Comparison of ENCODE assay signal across 19 mouse cellular contexts in genomic region chr10:69630802-69631388, GRCm38 (mm10).
DNase-seq lines count a peak whose midpoint lies in the region; ATAC-seq and TF ChIP-seq lines count a peak whose summit lies in the region.
"Had no signal": no experiment of that assay in that cellular context is flagged by ENCODE, and none has a peak within 500 bp of the region (broad histone marks: within the 10 kb centered on the region; RNA-seq: fewer than 3 reads in every experiment).

No protein-coding gene starts in this region.

- H3K4me1 ChIP-seq in hindbrain, embryonic 13.5 days (replicated peaks), result peaks cover 59% of the 10 kb centered on the region
- no peaks in the 10 kb centered on the region for H3K4me1 ChIP-seq in hindbrain, embryonic 11.5 days (replicated peaks; ENCODE audit: control insufficient read depth, insufficient read depth, low read length)
- H3K4me1 ChIP-seq in midbrain, postnatal 0 days (ENCODE audit: insufficient read depth, low read length), result peaks cover 7% of the 10 kb centered on the region; the same call in 1 of the 2 replicates
- H3K4me1 ChIP-seq in midbrain, embryonic 14.5 days (ENCODE audit: control insufficient read depth, insufficient read depth, low read length), result peaks cover 36% of the 10 kb centered on the region
- H3K4me1 ChIP-seq in stomach, postnatal 0 days (replicated peaks; ENCODE audit: control insufficient read depth, insufficient read depth), result no peaks in the 10 kb centered on the region
- H3K4me1 ChIP-seq in kidney, embryonic 16.5 days (ENCODE audit: insufficient read depth, low read length), result 0 out of 2 replicates have a peak, but pooled peaks cover 4% of the 10 kb centered on the region

- TF ChIP-seq EP300 in stomach, postnatal 0 days (optimal IDR thresholded peaks at IDR 0.05), result no peak

- H3K36me3 ChIP-seq in hindbrain, embryonic 13.5 days, result no peaks in the 10 kb centered on the region
- H3K36me3 ChIP-seq in hindbrain, embryonic 11.5 days (ENCODE audit: control insufficient read depth, insufficient read depth, low read length), result no peaks in the 10 kb centered on the region
- no peaks in the 10 kb centered on the region for H3K36me3 ChIP-seq in midbrain, postnatal 0 days (ENCODE audit: insufficient read depth, low read length)
- no peaks in the 10 kb centered on the region for H3K36me3 ChIP-seq in midbrain, embryonic 14.5 days (ENCODE audit: control insufficient read depth, insufficient read depth, low read length)
- no peaks in the 10 kb centered on the region for H3K36me3 ChIP-seq in stomach, postnatal 0 days (ENCODE audit: control insufficient read depth, insufficient read depth, low read length)
- no peaks in the 10 kb centered on the region for H3K36me3 ChIP-seq in kidney, embryonic 16.5 days (ENCODE audit: insufficient read depth, low read length)
- H3K36me3 ChIP-seq: hindbrain, embryonic 15.5 days; limb, embryonic 15.5 days had no signal

- no peak for TF ChIP-seq CTCF in midbrain, postnatal 0 days (IDR thresholded peaks at IDR 0.05)
- no peak for TF ChIP-seq CTCF in stomach, postnatal 0 days (IDR thresholded peaks at IDR 0.05; ENCODE audit: low read depth)

- peak overlapping the region; percentile 31; the same call in 1 of the 2 replicates for H3K27ac ChIP-seq in hindbrain, embryonic 13.5 days
- H3K27ac ChIP-seq in hindbrain, embryonic 11.5 days (ENCODE audit: low read depth, low read length), result no peak overlapping the region
- H3K27ac ChIP-seq in midbrain, postnatal 0 days (ENCODE audit: low read depth, low read length), result 0 out of 2 replicates have a peak overlapping the region, but pooled peaks have one; percentile 38
- no peak overlapping the region; the same call in 1 of the 2 replicates for H3K27ac ChIP-seq in midbrain, embryonic 14.5 days (replicated peaks; ENCODE audit: low read depth, low read length)
- no peak overlapping the region for H3K27ac ChIP-seq in stomach, postnatal 0 days (replicated peaks)
- no peak overlapping the region for H3K27ac ChIP-seq in kidney, embryonic 16.5 days (ENCODE audit: low read length)
- H3K27ac ChIP-seq: hindbrain, embryonic 15.5 days; limb, embryonic 15.5 days had no signal

- peak; percentile 35 to 37 for DNase-seq in cerebellum, postnatal 10 days
- no peak for DNase-seq in cerebellum, postnatal 25 days
- no peak for DNase-seq in hindbrain, embryonic 11.5 days (ENCODE audit: low spot score)
- DNase-seq in midbrain, postnatal 0 days (ENCODE audit: low spot score), result no peak
- no peak for DNase-seq in midbrain, embryonic 14.5 days
- peak; percentile 7 for DNase-seq in stomach, postnatal 0 days (ENCODE audit: low spot score)
- DNase-seq: adrenal gland, postnatal 10 days; cerebellum, adult 18-20 months; gastrocnemius, postnatal 10 days; heart, postnatal 10 days; kidney, postnatal 10 days; lung, postnatal 14 days; right cerebral cortex, adult 18-20 months; thymus, postnatal 14 days had no signal

- WGBS in hindbrain, embryonic 13.5 days, result 51% methylated on average over 7 of the region's 7 CpGs
- 65% methylated on average over 7 of the region's 7 CpGs for WGBS in hindbrain, embryonic 11.5 days
- WGBS in midbrain, postnatal 0 days, result 24% methylated on average over 7 of the region's 7 CpGs
- 37% methylated on average over 7 of the region's 7 CpGs for WGBS in midbrain, embryonic 14.5 days
- WGBS in stomach, postnatal 0 days, result 42% methylated on average over 7 of the region's 7 CpGs
- WGBS in kidney, embryonic 16.5 days, result 41% methylated on average over 7 of the region's 7 CpGs

- H3K27me3 ChIP-seq in hindbrain, embryonic 13.5 days, result no peaks in the 10 kb centered on the region
- no peaks in the 10 kb centered on the region for H3K27me3 ChIP-seq in hindbrain, embryonic 11.5 days (ENCODE audit: control insufficient read depth, insufficient read depth, low read length)
- no peaks in the 10 kb centered on the region for H3K27me3 ChIP-seq in midbrain, postnatal 0 days (ENCODE audit: insufficient read depth, low read length)
- H3K27me3 ChIP-seq in midbrain, embryonic 14.5 days (ENCODE audit: control insufficient read depth, insufficient read depth, low read length), result no peaks in the 10 kb centered on the region
- no peaks in the 10 kb centered on the region for H3K27me3 ChIP-seq in stomach, postnatal 0 days (ENCODE audit: control insufficient read depth, insufficient read depth, low read length)
- no peaks in the 10 kb centered on the region for H3K27me3 ChIP-seq in kidney, embryonic 16.5 days (ENCODE audit: insufficient read depth, low read length)
- H3K27me3 ChIP-seq: hindbrain, embryonic 15.5 days; limb, embryonic 15.5 days had no signal

- no peak for ATAC-seq in hindbrain, embryonic 13.5 days (ENCODE audit: low FRiP score)
- ATAC-seq in hindbrain, embryonic 11.5 days (ENCODE audit: low FRiP score), result no peak
- ATAC-seq in midbrain, postnatal 0 days (ENCODE audit: low FRiP score), result no peak
- no peak for ATAC-seq in midbrain, embryonic 14.5 days (ENCODE audit: low FRiP score, low TSS enrichment)
- ATAC-seq in stomach, postnatal 0 days (ENCODE audit: low FRiP score, low TSS enrichment), result no peak
- no peak for ATAC-seq in kidney, embryonic 16.5 days (ENCODE audit: low FRiP score, low TSS enrichment)
- ATAC-seq: intestine, embryonic 16.5 days had no signal

- no peaks in the 10 kb centered on the region for H3K9me3 ChIP-seq in hindbrain, embryonic 13.5 days
- no peaks in the 10 kb centered on the region for H3K9me3 ChIP-seq in hindbrain, embryonic 11.5 days (ENCODE audit: control insufficient read depth, low read length)
- no peaks in the 10 kb centered on the region for H3K9me3 ChIP-seq in midbrain, postnatal 0 days (ENCODE audit: low read length)
- H3K9me3 ChIP-seq in midbrain, embryonic 14.5 days (ENCODE audit: control insufficient read depth, low read length), result no peaks in the 10 kb centered on the region
- no peaks in the 10 kb centered on the region for H3K9me3 ChIP-seq in stomach, postnatal 0 days (ENCODE audit: control insufficient read depth, low read length)
- H3K9me3 ChIP-seq in kidney, embryonic 16.5 days (ENCODE audit: low read length), result no peaks in the 10 kb centered on the region
- H3K9me3 ChIP-seq: hindbrain, embryonic 15.5 days; limb, embryonic 15.5 days had no signal

- H3K9ac ChIP-seq in hindbrain, embryonic 13.5 days, result no peak overlapping the region
- H3K9ac ChIP-seq in hindbrain, embryonic 11.5 days (ENCODE audit: low read depth, low read length), result no peak overlapping the region
- no peak overlapping the region for H3K9ac ChIP-seq in midbrain, postnatal 0 days (replicated peaks; ENCODE audit: low read length, poor library complexity, severe bottlenecking)
- no peak overlapping the region for H3K9ac ChIP-seq in midbrain, embryonic 14.5 days (replicated peaks; ENCODE audit: low read length)
- no peak overlapping the region for H3K9ac ChIP-seq in stomach, postnatal 0 days (ENCODE audit: low read length)
- H3K9ac ChIP-seq in kidney, embryonic 16.5 days (replicated peaks; ENCODE audit: low read length), result no peak overlapping the region
- H3K9ac ChIP-seq: hindbrain, embryonic 15.5 days; limb, embryonic 15.5 days had no signal

- H3K4me3 ChIP-seq in hindbrain, embryonic 13.5 days, result no peak overlapping the region
- H3K4me3 ChIP-seq in hindbrain, embryonic 11.5 days (ENCODE audit: low read depth, low read length), result no peak overlapping the region
- no peak overlapping the region for H3K4me3 ChIP-seq in midbrain, postnatal 0 days (ENCODE audit: low read depth, low read length)
- H3K4me3 ChIP-seq in midbrain, embryonic 14.5 days (replicated peaks; ENCODE audit: low read depth, low read length), result no peak overlapping the region
- H3K4me3 ChIP-seq in stomach, postnatal 0 days (ENCODE audit: low read depth, low read length), result no peak overlapping the region
- H3K4me3 ChIP-seq in kidney, embryonic 16.5 days (ENCODE audit: low read length), result no peak overlapping the region
- H3K4me3 ChIP-seq: hindbrain, embryonic 15.5 days; limb, embryonic 15.5 days had no signal

- no peak overlapping the region for H3K4me2 ChIP-seq in hindbrain, embryonic 13.5 days
- H3K4me2 ChIP-seq in hindbrain, embryonic 11.5 days (replicated peaks; ENCODE audit: low read depth, low read length), result no peak overlapping the region
- H3K4me2 ChIP-seq in midbrain, postnatal 0 days (ENCODE audit: low read depth, low read length, poor library complexity, severe bottlenecking), result no peak overlapping the region
- H3K4me2 ChIP-seq in midbrain, embryonic 14.5 days (ENCODE audit: low read length), result no peak overlapping the region
- no peak overlapping the region for H3K4me2 ChIP-seq in stomach, postnatal 0 days (replicated peaks; ENCODE audit: low read depth)
- no peak overlapping the region for H3K4me2 ChIP-seq in kidney, embryonic 16.5 days (replicated peaks; ENCODE audit: low read depth, low read length)
- H3K4me2 ChIP-seq: hindbrain, embryonic 15.5 days; limb, embryonic 15.5 days had no signal

Comparison
In these comparisons a context has a peak if more than half of its experiments do, and no peak if none do; other contexts are left out.
1. DNase-seq: peak in cerebellum, postnatal 10 days (2 of 2) and stomach, postnatal 0 days (single experiment); none in cerebellum, postnatal 25 days (0 of 2), hindbrain, embryonic 11.5 days (single experiment), midbrain, postnatal 0 days (single experiment) and midbrain, embryonic 14.5 days (single experiment).
2. H3K27ac ChIP-seq: peak in hindbrain, embryonic 13.5 days (single experiment) and midbrain, postnatal 0 days (single experiment); none in hindbrain, embryonic 11.5 days (single experiment), midbrain, embryonic 14.5 days (single experiment), stomach, postnatal 0 days (single experiment) and kidney, embryonic 16.5 days (single experiment).